Mouse (Mus musculus): ENCODE data around the gene Sds.
A peak's percentile ranks its signal among the peaks of the same experiment; 100 is the strongest.

Gene Sds

DNA sequence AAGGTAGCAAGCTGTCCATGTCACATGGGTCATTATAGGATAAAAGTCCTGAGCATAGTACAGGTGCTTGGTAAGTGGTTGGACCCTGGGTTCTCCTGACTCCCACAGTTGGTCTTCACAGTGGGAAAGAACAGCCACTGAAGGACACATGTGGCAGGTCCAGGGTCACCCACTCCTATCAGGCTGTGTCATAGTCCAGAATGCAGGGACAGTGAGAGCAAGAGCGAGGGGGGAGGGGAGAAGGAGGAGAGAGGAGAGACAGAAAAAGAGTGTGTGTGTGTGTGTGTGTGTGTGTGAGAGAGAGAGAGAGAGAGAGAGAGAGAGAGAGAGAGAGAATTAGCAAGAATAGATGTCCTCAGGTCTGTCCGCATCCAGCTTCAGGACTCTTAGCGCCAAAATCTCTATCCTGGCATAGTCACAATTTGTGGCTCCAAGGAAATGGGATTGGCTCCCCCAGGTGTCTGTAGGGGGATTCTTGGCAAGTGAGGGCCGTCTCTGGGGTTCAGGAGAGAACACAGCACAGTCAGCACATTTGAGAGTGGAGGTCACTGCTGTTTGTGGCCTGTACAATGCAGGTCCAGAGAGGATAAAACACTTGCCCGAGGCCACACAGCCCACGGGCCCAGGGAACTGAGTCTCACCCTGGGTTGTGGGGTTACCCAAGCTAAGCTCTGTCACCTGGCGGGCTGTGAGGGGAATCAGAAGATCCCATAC, 19.3 kb upstream of the Sds start:
- no peaks in the 10 kb centered on the region for H3K9me3 ChIP-seq (ENCODE audit: low read length)
- peaks cover 55% of the 10 kb centered on the region for H3K4me1 ChIP-seq (replicated peaks; ENCODE audit: low read depth, low read length)
- H3K4me3 ChIP-seq (replicated peaks; ENCODE audit: low read length): no peak overlapping the region
- H3K36me3 ChIP-seq (ENCODE audit: insufficient read depth, low read length): no peaks in the 10 kb centered on the region
- peaks cover 45% of the 10 kb centered on the region for H3K27me3 ChIP-seq (ENCODE audit: insufficient read depth, low read length)
- TF ChIP-seq NANOG (IDR thresholded peaks at IDR 0.05; ENCODE audit: borderline replicate concordance, low read length) (no peak), CTCF (conservative IDR thresholded peaks at IDR 0.05; ENCODE audit: low read length) (no peak), POU5F1 (IDR thresholded peaks at IDR 0.05; ENCODE audit: borderline replicate concordance, low read length) (no peak)

DNA sequence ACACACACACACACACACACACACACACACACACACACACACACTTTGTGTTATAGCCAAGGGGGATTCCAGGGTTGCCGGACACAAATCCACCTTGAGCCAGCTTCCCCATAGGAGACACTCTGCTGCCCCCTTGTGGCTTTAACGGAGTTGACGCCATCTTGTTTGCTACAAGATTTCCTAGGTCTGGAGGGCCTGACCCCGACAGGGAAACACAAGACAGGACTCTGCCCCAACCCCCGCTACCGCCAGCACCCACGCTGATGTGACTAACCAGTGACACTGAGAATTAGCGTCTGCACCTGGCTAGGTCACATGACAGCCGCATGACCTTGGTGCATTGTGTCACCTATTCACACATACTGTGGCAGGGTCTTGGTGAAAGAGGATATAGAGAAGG, 18.7 kb upstream of the Sds start:
- H3K36me3 ChIP-seq (ENCODE audit: insufficient read depth, low read length): no peaks in the 10 kb centered on the region
- H3K27me3 ChIP-seq (ENCODE audit: insufficient read depth, low read length): peaks cover 49% of the 10 kb centered on the region
- TF ChIP-seq NANOG (IDR thresholded peaks at IDR 0.05; ENCODE audit: borderline replicate concordance, low read length): no peak
- TF ChIP-seq POU5F1 (IDR thresholded peaks at IDR 0.05; ENCODE audit: borderline replicate concordance, low read length): no peak
- TF ChIP-seq CTCF (conservative IDR thresholded peaks at IDR 0.05; ENCODE audit: low read length): peak; percentile 63
- no peaks in the 10 kb centered on the region for H3K9me3 ChIP-seq (ENCODE audit: low read length)
- no peak overlapping the region for H3K4me3 ChIP-seq (replicated peaks; ENCODE audit: low read length)
- peaks cover 55% of the 10 kb centered on the region for H3K4me1 ChIP-seq (replicated peaks; ENCODE audit: low read depth, low read length)

DNA sequence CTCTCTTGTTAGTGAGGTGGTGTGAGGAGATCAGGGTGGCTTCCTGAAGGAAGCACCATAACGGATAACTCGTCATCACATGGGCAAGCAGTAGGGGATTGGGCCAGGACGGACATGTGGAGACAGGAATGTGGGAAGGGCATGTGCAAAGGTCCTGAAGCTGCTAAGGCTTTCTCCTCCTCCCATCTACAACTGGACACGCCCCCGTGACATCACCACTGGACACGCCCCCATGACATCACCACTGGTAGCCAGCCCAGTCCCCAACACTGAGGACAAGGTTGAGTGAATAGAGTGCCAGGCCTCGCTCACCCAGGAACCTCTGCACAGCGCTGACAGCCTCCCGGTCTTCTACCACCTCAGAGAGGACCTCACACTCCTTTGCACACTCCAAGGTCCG, 17.2 kb upstream of the Sds start:
- H3K4me1 ChIP-seq (replicated peaks; ENCODE audit: low read depth, low read length): peaks cover 59% of the 10 kb centered on the region
- H3K27me3 ChIP-seq (ENCODE audit: insufficient read depth, low read length): peaks cover 45% of the 10 kb centered on the region
- no peaks in the 10 kb centered on the region for H3K9me3 ChIP-seq (ENCODE audit: low read length)
- no peaks in the 10 kb centered on the region for H3K36me3 ChIP-seq (ENCODE audit: insufficient read depth, low read length)
- 0 out of 2 replicates have a peak overlapping the region, but pooled peaks have one; percentile 5 for H3K4me3 ChIP-seq (replicated peaks; ENCODE audit: low read length)
- TF ChIP-seq POU5F1 (IDR thresholded peaks at IDR 0.05; ENCODE audit: borderline replicate concordance, low read length) (no peak), CTCF (conservative IDR thresholded peaks at IDR 0.05; ENCODE audit: low read length) (no peak), NANOG (IDR thresholded peaks at IDR 0.05; ENCODE audit: borderline replicate concordance, low read length) (no peak)

DNA sequence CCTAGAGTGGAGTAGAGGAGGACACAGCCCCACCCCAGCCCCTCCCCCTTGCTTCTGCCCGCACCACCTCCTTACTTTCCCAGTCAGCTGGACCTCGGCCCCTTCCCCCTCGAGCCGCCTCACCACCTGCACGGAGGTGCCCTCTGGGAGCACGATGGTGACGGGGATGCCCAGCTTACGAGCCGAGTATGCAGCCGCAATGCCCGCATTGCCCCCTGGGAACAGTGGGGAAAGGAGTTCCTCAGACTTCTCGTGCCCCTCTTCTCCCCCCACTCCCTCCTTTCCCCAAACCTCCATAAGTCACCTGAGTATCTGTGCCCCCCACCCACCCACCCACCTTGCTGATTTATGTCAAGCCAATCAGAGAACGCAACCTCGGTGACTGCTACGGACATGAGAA, 14.4 kb upstream of the Sds start:
- H3K36me3 ChIP-seq (ENCODE audit: insufficient read depth, low read length): no peaks in the 10 kb centered on the region
- no peak for TF ChIP-seq POU5F1 (IDR thresholded peaks at IDR 0.05; ENCODE audit: borderline replicate concordance, low read length)
- no peak for TF ChIP-seq NANOG (IDR thresholded peaks at IDR 0.05; ENCODE audit: borderline replicate concordance, low read length)
- no peak for TF ChIP-seq CTCF (conservative IDR thresholded peaks at IDR 0.05; ENCODE audit: low read length)
- H3K4me1 ChIP-seq (replicated peaks; ENCODE audit: low read depth, low read length): peaks cover 36% of the 10 kb centered on the region
- no peak overlapping the region for H3K4me3 ChIP-seq (replicated peaks; ENCODE audit: low read length)
- peaks cover 35% of the 10 kb centered on the region for H3K27me3 ChIP-seq (ENCODE audit: insufficient read depth, low read length)
- no peaks in the 10 kb centered on the region for H3K9me3 ChIP-seq (ENCODE audit: low read length)

DNA sequence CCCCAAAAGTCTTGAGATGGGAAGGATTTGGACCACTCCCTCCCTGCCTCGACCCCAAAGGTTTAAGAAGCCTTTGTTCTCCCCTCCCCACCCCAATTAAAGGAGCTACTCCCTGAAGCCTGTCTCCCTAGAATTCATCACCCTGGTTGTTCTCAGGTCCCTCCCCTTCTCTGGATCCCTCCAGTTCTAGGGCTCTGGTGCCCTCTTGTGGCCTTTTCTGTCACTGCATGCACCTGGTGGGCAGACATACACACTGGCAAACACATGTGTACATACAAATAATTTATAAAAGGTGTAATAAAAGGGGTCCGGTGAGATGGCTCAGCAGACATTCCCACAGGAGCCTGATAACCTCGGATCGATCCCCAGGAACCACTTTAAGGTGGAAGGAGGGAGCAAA, 12.0 kb upstream of the Sds start:
- Histone ChIP-seq H3K9me3 (ENCODE audit: low read length) (no peaks in the 10 kb centered on the region), H3K4me3 (replicated peaks; ENCODE audit: low read length) (no peak overlapping the region), H3K4me1 (replicated peaks; ENCODE audit: low read depth, low read length) (peaks cover 17% of the 10 kb centered on the region), H3K27me3 (ENCODE audit: insufficient read depth, low read length) (peaks cover 44% of the 10 kb centered on the region), H3K36me3 (ENCODE audit: insufficient read depth, low read length) (no peaks in the 10 kb centered on the region)
- TF ChIP-seq CTCF (conservative IDR thresholded peaks at IDR 0.05; ENCODE audit: low read length) (peak; percentile 95), POU5F1 (IDR thresholded peaks at IDR 0.05; ENCODE audit: borderline replicate concordance, low read length) (no peak)

DNA sequence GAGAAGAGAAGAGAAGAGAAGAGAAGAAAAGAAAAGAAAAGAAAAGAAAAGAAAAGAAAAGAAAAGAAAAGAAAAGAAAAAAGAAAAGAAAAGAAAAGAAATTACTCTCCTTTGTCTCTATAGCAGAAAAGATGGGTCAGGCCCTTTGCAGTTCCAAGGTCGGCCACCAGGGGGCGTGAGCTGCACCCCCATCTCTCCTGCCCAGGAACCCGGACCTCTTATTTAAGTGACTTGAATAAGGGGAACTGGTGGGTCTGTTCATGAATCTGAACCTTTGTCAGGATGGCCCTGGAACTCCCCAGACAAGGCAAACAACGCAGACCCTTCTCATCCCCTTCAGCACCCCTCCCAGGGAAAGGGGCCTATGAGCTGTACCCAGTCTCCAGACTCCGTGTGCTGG, 11.3 kb upstream of the Sds start:
- peaks cover 9% of the 10 kb centered on the region; the same call in 1 of the 2 replicates for H3K4me1 ChIP-seq (replicated peaks; ENCODE audit: low read depth, low read length)
- no peaks in the 10 kb centered on the region for H3K36me3 ChIP-seq (ENCODE audit: insufficient read depth, low read length)
- TF ChIP-seq POU5F1 (IDR thresholded peaks at IDR 0.05; ENCODE audit: borderline replicate concordance, low read length) (no peak), CTCF (conservative IDR thresholded peaks at IDR 0.05; ENCODE audit: low read length) (peak; percentile 99), NANOG (IDR thresholded peaks at IDR 0.05; ENCODE audit: borderline replicate concordance, low read length) (no peak)
- peaks cover 39% of the 10 kb centered on the region for H3K27me3 ChIP-seq (ENCODE audit: insufficient read depth, low read length)
- no peaks in the 10 kb centered on the region for H3K9me3 ChIP-seq (ENCODE audit: low read length)
- no peak overlapping the region for H3K4me3 ChIP-seq (replicated peaks; ENCODE audit: low read length)

DNA sequence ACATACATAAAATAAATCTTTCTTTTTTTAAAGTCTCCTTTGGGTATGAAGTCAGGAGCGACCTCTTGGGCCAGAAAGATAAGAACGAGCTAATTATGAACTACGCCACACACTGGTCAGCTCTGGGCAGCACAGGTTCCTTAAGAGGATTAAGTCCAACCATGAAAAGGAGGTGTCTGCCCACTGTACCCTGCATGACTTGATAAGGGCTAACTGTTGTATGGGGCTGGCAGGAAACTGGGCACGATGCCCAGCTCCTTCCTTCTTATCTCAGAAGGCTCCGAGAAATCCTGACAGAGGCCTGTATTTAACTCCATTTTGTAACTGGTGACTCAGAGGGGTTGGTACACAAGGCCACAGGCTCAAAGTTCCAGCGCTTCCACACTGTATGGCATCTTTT, 10.5 kb upstream of the Sds start:
- H3K36me3 ChIP-seq (ENCODE audit: insufficient read depth, low read length): no peaks in the 10 kb centered on the region
- 0 out of 2 replicates have a peak, but pooled peaks cover 9% of the 10 kb centered on the region for H3K4me1 ChIP-seq (replicated peaks; ENCODE audit: low read depth, low read length)
- TF ChIP-seq NANOG (IDR thresholded peaks at IDR 0.05; ENCODE audit: borderline replicate concordance, low read length) (no peak), CTCF (conservative IDR thresholded peaks at IDR 0.05; ENCODE audit: low read length) (no peak), POU5F1 (IDR thresholded peaks at IDR 0.05; ENCODE audit: borderline replicate concordance, low read length) (no peak)
- H3K9me3 ChIP-seq (ENCODE audit: low read length): no peaks in the 10 kb centered on the region
- no peak overlapping the region for H3K4me3 ChIP-seq (replicated peaks; ENCODE audit: low read length)
- peaks cover 31% of the 10 kb centered on the region for H3K27me3 ChIP-seq (ENCODE audit: insufficient read depth, low read length)

DNA sequence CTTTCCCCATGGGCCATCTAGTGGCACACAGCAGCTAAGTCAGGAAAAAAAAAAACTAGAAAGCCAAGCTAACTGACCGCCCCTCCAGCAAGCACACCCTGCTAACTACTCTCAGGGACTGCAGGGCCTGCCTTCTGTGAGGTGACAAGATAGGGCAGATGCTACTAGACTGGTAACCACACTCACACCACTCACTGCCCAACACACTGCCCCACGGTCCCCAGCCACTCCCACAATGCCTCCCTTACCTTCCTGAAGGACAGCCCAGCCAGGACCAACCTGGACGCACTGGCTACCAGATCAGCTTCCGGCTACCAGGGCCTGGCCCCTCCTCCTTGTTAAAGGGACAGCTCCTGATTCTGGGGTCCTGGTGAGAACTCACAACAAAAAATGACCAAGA, 9.3 kb upstream of the Sds start:
- Histone ChIP-seq H3K9me3 (ENCODE audit: low read length) (no peaks in the 10 kb centered on the region), H3K27me3 (ENCODE audit: insufficient read depth, low read length) (peaks cover 19% of the 10 kb centered on the region), H3K4me3 (replicated peaks; ENCODE audit: low read length) (no peak overlapping the region), H3K4me1 (replicated peaks; ENCODE audit: low read depth, low read length) (peaks cover 15% of the 10 kb centered on the region; the same call in 1 of the 2 replicates), H3K36me3 (ENCODE audit: insufficient read depth, low read length) (no peaks in the 10 kb centered on the region)
- TF ChIP-seq POU5F1 (IDR thresholded peaks at IDR 0.05; ENCODE audit: borderline replicate concordance, low read length) (no peak), CTCF (conservative IDR thresholded peaks at IDR 0.05; ENCODE audit: low read length) (no peak), NANOG (IDR thresholded peaks at IDR 0.05; ENCODE audit: borderline replicate concordance, low read length) (no peak)

DNA sequence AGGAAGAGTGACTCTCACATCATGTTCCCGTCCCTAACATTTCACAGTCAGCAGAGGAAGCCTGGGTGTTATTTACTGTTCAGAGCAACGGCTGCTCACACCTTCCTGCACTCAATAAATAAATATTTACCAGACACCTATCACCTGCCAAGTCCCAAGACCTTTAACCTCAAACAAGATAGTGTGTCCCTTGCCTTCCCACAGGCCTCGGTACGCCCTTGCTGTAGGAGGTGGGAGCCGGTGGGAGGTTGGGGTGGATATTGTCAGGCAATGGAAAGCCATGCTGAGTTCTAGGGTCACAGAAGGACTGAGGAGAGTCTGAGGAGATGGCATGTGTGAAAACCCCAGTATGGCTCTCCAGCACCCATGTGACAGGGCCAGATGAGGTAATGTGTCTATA, 8.0 kb upstream of the Sds start:
- TF ChIP-seq POU5F1 (IDR thresholded peaks at IDR 0.05; ENCODE audit: borderline replicate concordance, low read length) (no peak), NANOG (IDR thresholded peaks at IDR 0.05; ENCODE audit: borderline replicate concordance, low read length) (no peak), CTCF (conservative IDR thresholded peaks at IDR 0.05; ENCODE audit: low read length) (no peak)
- peaks cover 9% of the 10 kb centered on the region for H3K27me3 ChIP-seq (ENCODE audit: insufficient read depth, low read length)
- no peaks in the 10 kb centered on the region for H3K9me3 ChIP-seq (ENCODE audit: low read length)
- H3K4me1 ChIP-seq (replicated peaks; ENCODE audit: low read depth, low read length): peaks cover 8% of the 10 kb centered on the region; the same call in 1 of the 2 replicates
- H3K4me3 ChIP-seq (replicated peaks; ENCODE audit: low read length): no peak overlapping the region
- no peaks in the 10 kb centered on the region for H3K36me3 ChIP-seq (ENCODE audit: insufficient read depth, low read length)

Data from E14TG2a.4 (cell line).